Mouse (Mus musculus): Measurements from ENCODE around the gene Tmem88b.

- TF ChIP-seq CTCF (IDR thresholded peaks at IDR 0.05; ENCODE audit: extremely low read depth, insufficient read depth, low read length) = no peak
- no peak for TF ChIP-seq POLR2A (IDR thresholded peaks at IDR 0.05; ENCODE audit: extremely low read depth, insufficient read depth, low read length)
These were observed 8.9 kb downstream of the Tmem88b start for GRCm38 (mm10) chr4:155776704-155777335.

Data from cortical plate, adult 2 months (tissue).